In the genomic region with DNA sequence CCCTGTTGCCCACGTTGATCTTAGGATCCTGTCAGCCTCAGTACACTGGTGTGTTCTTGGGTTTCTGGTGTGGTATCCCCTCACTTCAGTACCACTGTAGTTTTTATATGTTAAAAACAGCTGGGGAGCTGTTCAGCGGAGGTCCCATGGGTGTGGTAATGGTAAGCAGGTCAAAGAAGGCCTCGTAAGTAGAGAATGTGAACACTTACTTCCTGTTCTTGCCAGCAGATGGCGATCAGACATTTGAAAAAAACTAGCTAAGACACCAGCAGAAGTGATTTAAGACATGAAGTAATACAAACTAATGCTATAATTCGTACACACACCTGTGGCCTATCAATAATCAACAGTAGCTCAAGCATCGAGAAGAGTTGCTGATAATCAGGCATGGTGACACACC, we compare ENCODE assay signal across 9 mouse cellular contexts. TPM values are rescaled to one million over a fixed set of nuclear protein-coding genes. Genes with fewer than 3 reads are reported as not detected.
DNase-seq lines count a peak whose midpoint lies in the region; ATAC-seq and TF ChIP-seq lines count a peak whose summit lies in the region.
"Had no signal": no experiment of that assay in that cellular context is flagged by ENCODE, and none has a peak within 500 bp of the region (broad histone marks: within the 10 kb centered on the region; RNA-seq: fewer than 3 reads in every experiment).

No protein-coding gene starts in this region.

- ATAC-seq in kidney, embryonic 14.5 days (ENCODE audit: low FRiP score, low TSS enrichment), result no peak

- DNase-seq in kidney, adult 11 months, result peak; percentile 34
- peak; percentile 37 for DNase-seq in brain, embryonic 18.5 days (ENCODE audit: low read depth, low spot score)
- DNase-seq in gastrocnemius, adult 8-10 months (ENCODE audit: low spot score in 2 of 2), result peak; percentile 22 to 33
- DNase-seq in layer of hippocampus, adult 9-11 months, result peak; percentile 18
- peak; percentile 72 for DNase-seq in mesoderm, embryonic 11.5 days (ENCODE audit: low read depth, low spot score)
- peak; percentile 73 for DNase-seq in thymus, postnatal 25 days

- no peak for TF ChIP-seq EP300 in ES-Bruce4 (IDR thresholded peaks at IDR 0.05; ENCODE audit: insufficient read depth, low read depth, low read length)

- no peak for TF ChIP-seq POLR2A in ES-Bruce4 (IDR thresholded peaks at IDR 0.05; ENCODE audit: insufficient read depth, low read length)

- H3K9me3 ChIP-seq in kidney, embryonic 14.5 days (ENCODE audit: control insufficient read depth, low read length), result no peaks in the 10 kb centered on the region
- H3K9me3 ChIP-seq in ES-Bruce4 (replicated peaks; ENCODE audit: control insufficient read depth, insufficient read depth, low read length, poor library complexity, severe bottlenecking), result no peaks in the 10 kb centered on the region
- H3K9me3 ChIP-seq: midbrain, embryonic 12.5 days had no signal

- 30% methylated on average over 6 of the region's 6 CpGs for WGBS in kidney, embryonic 14.5 days

- no peak overlapping the region for H3K4me2 ChIP-seq in kidney, embryonic 14.5 days (replicated peaks; ENCODE audit: low read depth, low read length)
- H3K4me2 ChIP-seq: midbrain, embryonic 12.5 days had no signal

- H3K36me3 ChIP-seq in kidney, embryonic 14.5 days (ENCODE audit: control insufficient read depth, insufficient read depth, low read length), result peaks cover 22% of the 10 kb centered on the region; the same call in 1 of the 2 replicates
- H3K36me3 ChIP-seq in ES-Bruce4 (ENCODE audit: control insufficient read depth, insufficient read depth, low read length, poor library complexity, severe bottlenecking), result no peaks in the 10 kb centered on the region

- TF ChIP-seq CTCF in ES-Bruce4 (IDR thresholded peaks at IDR 0.05; ENCODE audit: low read depth, low read length), result peak; percentile 22

- H3K4me1 ChIP-seq in kidney, embryonic 14.5 days (ENCODE audit: control insufficient read depth, insufficient read depth, low read length), result 0 out of 2 replicates have a peak, but pooled peaks cover 4% of the 10 kb centered on the region
- H3K4me1 ChIP-seq in ES-Bruce4 (ENCODE audit: control insufficient read depth, insufficient read depth, low read length), result no peaks in the 10 kb centered on the region
- H3K4me1 ChIP-seq: midbrain, embryonic 12.5 days had no signal

- no peak overlapping the region for H3K27ac ChIP-seq in kidney, embryonic 14.5 days (ENCODE audit: low read depth, low read length)
- H3K27ac ChIP-seq in ES-Bruce4 (ENCODE audit: insufficient read depth, low read length), result no peak overlapping the region
- H3K27ac ChIP-seq: midbrain, embryonic 12.5 days had no signal

- H3K4me3 ChIP-seq in kidney, embryonic 14.5 days (ENCODE audit: low read length), result no peak overlapping the region
- no peak overlapping the region for H3K4me3 ChIP-seq in ES-Bruce4 (ENCODE audit: low read depth, low read length)
- H3K4me3 ChIP-seq: midbrain, embryonic 12.5 days had no signal

- no peaks in the 10 kb centered on the region for H3K27me3 ChIP-seq in kidney, embryonic 14.5 days (ENCODE audit: control insufficient read depth, insufficient read depth, low read length)
- H3K27me3 ChIP-seq in ES-Bruce4 (ENCODE audit: control insufficient read depth, insufficient read depth, low read length, poor library complexity, severe bottlenecking), result no peaks in the 10 kb centered on the region
- H3K27me3 ChIP-seq: midbrain, embryonic 12.5 days had no signal

- H3K9ac ChIP-seq in kidney, embryonic 14.5 days (ENCODE audit: low read depth, low read length), result no peak overlapping the region
- H3K9ac ChIP-seq in ES-Bruce4 (ENCODE audit: low read depth, poor library complexity, severe bottlenecking), result no peak overlapping the region
- H3K9ac ChIP-seq: midbrain, embryonic 12.5 days had no signal

RNA-seq across cellular contexts. Expression of gene Reck, which starts 31.1 kb away (rescaled TPM):
- polyA plus RNA-seq in kidney, embryonic 14.5 days (2014; fragmentation: Nextera tagmentation; extraction: Ambion mirVana), result 16.9 and 26.2 TPM in 2 replicates
- 5.7 and 6.3 TPM in 2 replicates for polyA plus RNA-seq in ES-Bruce4 (2011; ENCODE audit: insufficient read depth, insufficient read length, low read depth, missing spikeins)
- total RNA-seq in gastrocnemius, adult 8-10 months (2022), result 1 to 10 TPM; 1.4 to 2.4 (median 2.0) TPM

RNA-seq across cellular contexts. Expression of gene Glipr2, which starts 50.8 kb away (rescaled TPM):
- polyA plus RNA-seq in kidney, embryonic 14.5 days (2014; fragmentation: Nextera tagmentation; extraction: Ambion mirVana), result 51.4 and 63.6 TPM in 2 replicates
- polyA plus RNA-seq in ES-Bruce4 (2011; ENCODE audit: insufficient read depth, insufficient read length, low read depth, missing spikeins), result 155 and 156 TPM in 2 replicates
- total RNA-seq in gastrocnemius, adult 8-10 months (2022), result 1 to 10 TPM in 2 of 4 experiments, under 1 TPM in 2; 0.58 to 1.8 (median 1.1) TPM

RNA-seq across cellular contexts. Expression of gene Olfr155, which starts 55.1 kb away (rescaled TPM):
- not detected in 2 replicates for polyA plus RNA-seq in kidney, embryonic 14.5 days (2014; fragmentation: Nextera tagmentation; extraction: Ambion mirVana)
- not detected in 2 replicates for polyA plus RNA-seq in ES-Bruce4 (2011; ENCODE audit: insufficient read depth, insufficient read length, low read depth, missing spikeins)
- total RNA-seq in gastrocnemius, adult 8-10 months (2022), result not detected
- polyA plus RNA-seq: midbrain, embryonic 12.5 days had no signal

Comparison
In these comparisons a context has a peak if more than half of its experiments do, and no peak if none do; other contexts are left out.
1. DNase-seq: peak in every context shown above with its lines; median percentile 73 in thymus, postnatal 25 days; 72 in mesoderm, embryonic 11.5 days; 37 in brain, embryonic 18.5 days; 34 in kidney, adult 11 months; 28 in gastrocnemius, adult 8-10 months; 18 in layer of hippocampus, adult 9-11 months.